15 mouse cellular contexts compared by ENCODE assay signal in genomic region chr8:119709703-119710093, GRCm38 (mm10). TPM values are rescaled to one million over a fixed set of nuclear protein-coding genes. Genes with fewer than 3 reads are reported as not detected.
DNase-seq lines count a peak whose midpoint lies in the region; ATAC-seq lines count a peak whose summit lies in the region.
"Had no signal": no experiment of that assay in that cellular context is flagged by ENCODE, and none has a peak within 500 bp of the region (broad histone marks: within the 10 kb centered on the region; RNA-seq: fewer than 3 reads in every experiment).

No protein-coding gene starts in this region.

- no peak overlapping the region for H3K4me3 ChIP-seq in kidney, embryonic 15.5 days (replicated peaks)
- H3K4me3 ChIP-seq: embryonic facial prominence, embryonic 13.5 days; heart, embryonic 13.5 days; limb, embryonic 13.5 days had no signal

- no peak overlapping the region for H3K4me2 ChIP-seq in kidney, embryonic 15.5 days
- H3K4me2 ChIP-seq: embryonic facial prominence, embryonic 13.5 days; heart, embryonic 13.5 days; limb, embryonic 13.5 days had no signal

- H3K27ac ChIP-seq in kidney, embryonic 15.5 days: peak overlapping the region; percentile 66; the same call in 1 of the 2 replicates
- H3K27ac ChIP-seq: embryonic facial prominence, embryonic 13.5 days; heart, embryonic 13.5 days; limb, embryonic 13.5 days had no signal

- H3K9ac ChIP-seq in kidney, embryonic 15.5 days: no peak overlapping the region
- H3K9ac ChIP-seq: embryonic facial prominence, embryonic 13.5 days; heart, embryonic 13.5 days; limb, embryonic 13.5 days had no signal

- 72% methylated on average over 11 of the region's 11 CpGs for WGBS in kidney, embryonic 15.5 days

- H3K9me3 ChIP-seq in kidney, embryonic 15.5 days (replicated peaks): no peaks in the 10 kb centered on the region
- H3K9me3 ChIP-seq: embryonic facial prominence, embryonic 13.5 days; heart, embryonic 13.5 days; limb, embryonic 13.5 days had no signal

- H3K27me3 ChIP-seq in kidney, embryonic 15.5 days: peaks cover 9% of the 10 kb centered on the region; the same call in 1 of the 2 replicates
- H3K27me3 ChIP-seq: embryonic facial prominence, embryonic 13.5 days had no signal

- H3K36me3 ChIP-seq in kidney, embryonic 15.5 days: no peaks in the 10 kb centered on the region
- H3K36me3 ChIP-seq: embryonic facial prominence, embryonic 13.5 days; heart, embryonic 13.5 days; limb, embryonic 13.5 days had no signal

- ATAC-seq in kidney, embryonic 15.5 days (replicated peaks; ENCODE audit: low FRiP score): peak; percentile 66
- peak; percentile 83 for ATAC-seq in megakaryocyte, adult 5-6 weeks (ENCODE audit: poor library complexity, severe bottlenecking)

- H3K4me1 ChIP-seq in kidney, embryonic 15.5 days: peaks cover 15% of the 10 kb centered on the region

- no peak for DNase-seq in kidney, adult 18-20 months
- DNase-seq in 416B (ENCODE audit: low read depth): peak; percentile 83
- peak; percentile 88 for DNase-seq in fat pad, adult 2 months (ENCODE audit: extremely low read depth, low read depth, low spot score)
- no peak for DNase-seq in gastrocnemius, adult 18-20 months (ENCODE audit: low spot score)
- DNase-seq in layer of hippocampus, adult 18-20 months (ENCODE audit: low spot score in 2 of 2): no peak
- DNase-seq in cerebellum, postnatal 25 days: no peak
- DNase-seq: cerebellum, adult 8-10 months; layer of hippocampus, adult 9-11 months; thymus, adult 18-20 months had no signal

RNA-seq across cellular contexts. Expression of gene Atp2c2, which starts 9.9 kb away (rescaled TPM):
- 1.6 and 2.7 TPM in 2 replicates for polyA plus RNA-seq in kidney, embryonic 15.5 days (2015; fragmentation: Nextera tagmentation; extraction: Ambion mirVana)
- total RNA-seq in megakaryocyte, adult 5-6 weeks (2015): not detected in 2 replicates
- total RNA-seq in megakaryocyte, adult 5-6 weeks (2017): not detected in 2 replicates
- total RNA-seq in gastrocnemius, adult 18-20 months (2021): under 1 TPM in 1 of 2 experiments, not detected in 1; 0.14 TPM
- 1 to 10 TPM; 1.6 to 2.2 TPM for total RNA-seq in layer of hippocampus, adult 18-20 months (2021)
- total RNA-seq: monocyte, adult 5-6 weeks had no signal

RNA-seq across cellular contexts. Expression of gene Wfdc1, which starts 43.5 kb away (rescaled TPM):
- polyA plus RNA-seq in kidney, embryonic 15.5 days (2015; fragmentation: Nextera tagmentation; extraction: Ambion mirVana): 2.3 and 3.0 TPM in 2 replicates
- total RNA-seq in megakaryocyte, adult 5-6 weeks (2015): not detected in 2 replicates
- not detected in 2 replicates for total RNA-seq in megakaryocyte, adult 5-6 weeks (2017)
- total RNA-seq in gastrocnemius, adult 18-20 months (2021): 10 to 100 TPM; 60.2 to 82.9 TPM
- total RNA-seq in layer of hippocampus, adult 18-20 months (2021): 1 to 10 TPM; 6.8 to 7.7 TPM
- total RNA-seq: monocyte, adult 5-6 weeks had no signal

Comparison
In these comparisons a context has a peak if more than half of its experiments do, and no peak if none do; other contexts are left out.
1. DNase-seq: peak in 416B (single experiment) and fat pad, adult 2 months (single experiment); none in kidney, adult 18-20 months (single experiment), gastrocnemius, adult 18-20 months (single experiment), layer of hippocampus, adult 18-20 months (0 of 2) and cerebellum, postnatal 25 days (0 of 2).
2. RNA of gene Wfdc1, which starts 43.5 kb away (total RNA-seq): 60.2 to 82.9 TPM in gastrocnemius, adult 18-20 months and 6.8 to 7.7 TPM in layer of hippocampus, adult 18-20 months; not detected in megakaryocyte, adult 5-6 weeks; every median in the first group is over 4 times any median in the second.